Mouse (Mus musculus) liver, postnatal 0 days (tissue): Measurements from ENCODE around the gene AC124502.3. TPM values are rescaled to one million over a fixed set of nuclear protein-coding genes. Genes with fewer than 3 reads are reported as not detected.
A peak's percentile ranks its signal among the peaks of the same experiment; 100 is the strongest.

ENCODE experiments used
- ATAC-seq: fragments of 200-750 bp; cut with Nextera tagmentation; 2 replicates; pipeline ENCODE4 v1.8.0; 2017; ENCODE audit warnings: mild to moderate bottlenecking, moderate library complexity
- DNase-seq: peaks from one replicate; pipeline ENCODE4 v3.0.0-alpha.2; 2016
- H3K27ac ChIP-seq: fragments of 300-500 bp; sonication (generic); 2 replicates; pipeline ENCODE4 v1.5.1; 2014; ENCODE audit warnings: antibody characterized with exemption, moderate library complexity, mild to moderate bottlenecking, low read depth
- H3K27me3 ChIP-seq: fragments of 300-500 bp; sonication (generic); 2 replicates; pipeline ENCODE4 v1.6.1; 2014; ENCODE audit warnings: low read length, control low read depth, mixed read lengths; ENCODE audit not compliant: insufficient read depth
- H3K36me3 ChIP-seq: fragments of 300-500 bp; sonication (generic); replicated peaks from 2 replicates; pipeline ENCODE4 v1.6.1; 2014; ENCODE audit warnings: mild to moderate bottlenecking, control low read depth, low read length, moderate library complexity, mixed read lengths; ENCODE audit not compliant: insufficient read depth
- H3K4me1 ChIP-seq: fragments of 300-500 bp; sonication (generic); 2 replicates; pipeline ENCODE4 v1.6.1; 2014; ENCODE audit warnings: antibody characterized with exemption, mild to moderate bottlenecking, control low read depth; ENCODE audit not compliant: insufficient read depth
- H3K4me2 ChIP-seq: fragments of 300-500 bp; sonication (generic); 2 replicates; pipeline ENCODE4 v1.6.1; 2014; ENCODE audit warnings: low read depth, mild to moderate bottlenecking, low read length, moderate library complexity, mixed read lengths
- H3K4me3 ChIP-seq: fragments of 300-500 bp; sonication (generic); 2 replicates; pipeline ENCODE4 v1.5.1; 2014; ENCODE audit warnings: low read depth, low read length
- H3K9ac ChIP-seq: fragments of 300-500 bp; sonication (generic); replicated peaks from 2 replicates; pipeline ENCODE4 v1.6.1; 2014; ENCODE audit warnings: mild to moderate bottlenecking, moderate library complexity
- H3K9me3 ChIP-seq: fragments of 300-500 bp; sonication (generic); 2 replicates; pipeline ENCODE4 v1.6.1; 2016; ENCODE audit warnings: mild to moderate bottlenecking, control low read depth, low read length, mixed read lengths
- CTCF ChIP-seq: sonication (generic); IDR thresholded peaks from 2 replicates; pipeline ENCODE4 v1.5.1; 2016; ENCODE audit warnings: antibody characterized with exemption, low read depth
- EP300 ChIP-seq: IDR thresholded peaks from 2 replicates; pipeline ENCODE4 v1.6.1; 2016; ENCODE audit warnings: antibody characterized with exemption, low read depth, mild to moderate bottlenecking
- WGBS: fragments of 180-500 bp; shearing (Covaris S2); extraction: QIAGEN DNeasy Blood & Tissue Kit; methylation state at CpG from one replicate; pipeline ENCODE4 v1.1.7; 2014; ENCODE audit not compliant: insufficient replicate concordance; 5-methylcytosine and 5-hydroxymethylcytosine counted together
- polyA plus RNA-seq: library from polyadenylated mRNA; unstranded; fragments of >200 nt; fragmentation: Nextera tagmentation; extraction: Ambion mirVana; gene quantifications from 2 replicates; pipeline ENCODE4 v1.2.1, GENCODE M21; 2015

AC124502.3 gene
- polyA plus RNA-seq, 1 experiment from 2014 or later, result 0.31 TPM

GRCm38 (mm10) chr19:5093481-5094242 is 55.0 kb downstream of the AC124502.3 start:
- H3K4me2 ChIP-seq, result no peak overlapping the region
- TF ChIP-seq CTCF, result no peak
- TF ChIP-seq EP300, result no peak

GRCm38 (mm10) chr19:5094243-5094632 is 55.5 kb downstream of the AC124502.3 start:
- WGBS, result under 1% methylated on average over 21 of the region's 21 CpGs
- no peak overlapping the region for H3K4me3 ChIP-seq
- H3K27ac ChIP-seq, result no peak overlapping the region
- DNase-seq (peak; percentile 94), ATAC-seq (peak; percentile 67)
- peaks cover 22% of the 10 kb centered on the region for H3K27me3 ChIP-seq
- peaks cover 13% of the 10 kb centered on the region for H3K4me1 ChIP-seq
- no peak overlapping the region for H3K9ac ChIP-seq
- TF ChIP-seq EP300, result no peak
- TF ChIP-seq CTCF, result peak; percentile 93
- H3K9me3 ChIP-seq, result no peaks in the 10 kb centered on the region
- peaks cover 10% of the 10 kb centered on the region for H3K36me3 ChIP-seq
- H3K4me2 ChIP-seq, result no peak overlapping the region

More at GRCm38 (mm10) chr19:5093481-5094242, 55.0 kb downstream of the AC124502.3 start:
- H3K4me3 ChIP-seq, result no peak overlapping the region
- peaks cover 22% of the 10 kb centered on the region for H3K27me3 ChIP-seq
- ATAC-seq, result no peak
- 72% methylated on average over 12 of the region's 12 CpGs for WGBS
- H3K4me1 ChIP-seq, result peaks cover 16% of the 10 kb centered on the region
- H3K9me3 ChIP-seq, result no peaks in the 10 kb centered on the region
- H3K27ac ChIP-seq, result no peak overlapping the region
- peaks cover 8% of the 10 kb centered on the region for H3K36me3 ChIP-seq
- DNase-seq, result peak; percentile 12
- no peak overlapping the region for H3K9ac ChIP-seq

GRCm38 (mm10) chr19:5094746-5095417 is 56.2 kb downstream of the AC124502.3 start:
- Histone ChIP-seq H3K27ac (no peak overlapping the region), H3K36me3 (peaks cover 17% of the 10 kb centered on the region), H3K9me3 (no peaks in the 10 kb centered on the region), H3K4me2 (no peak overlapping the region), H3K9ac (no peak overlapping the region), H3K4me1 (peaks cover 11% of the 10 kb centered on the region), H3K4me3 (no peak overlapping the region), H3K27me3 (peaks cover 22% of the 10 kb centered on the region)
- TF ChIP-seq EP300, result no peak
- TF ChIP-seq CTCF, result no peak
- ATAC-seq (no peak), DNase-seq (no peak)
- WGBS, result 40% methylated on average over 11 of the region's 11 CpGs

GRCm38 (mm10) chr19:5095887-5096474 is 57.3 kb downstream of the AC124502.3 start:
- Histone ChIP-seq H3K27me3 (peaks cover 22% of the 10 kb centered on the region), H3K4me1 (peaks cover 11% of the 10 kb centered on the region), H3K27ac (no peak overlapping the region), H3K9ac (no peak overlapping the region), H3K9me3 (no peaks in the 10 kb centered on the region), H3K36me3 (peaks cover 28% of the 10 kb centered on the region), H3K4me3 (no peak overlapping the region), H3K4me2 (no peak overlapping the region)
- TF ChIP-seq EP300 (no peak), CTCF (no peak)
- ATAC-seq (no peak), DNase-seq (peak; percentile 17)
- 18% methylated on average over 9 of the region's 9 CpGs for WGBS

GRCm38 (mm10) chr19:5097521-5098362 is 59.1 kb downstream of the AC124502.3 start:
- H3K4me1 ChIP-seq, result peaks cover 11% of the 10 kb centered on the region
- H3K27ac ChIP-seq, result no peak overlapping the region
- no peaks in the 10 kb centered on the region for H3K9me3 ChIP-seq
- peaks cover 22% of the 10 kb centered on the region for H3K27me3 ChIP-seq
- peaks cover 32% of the 10 kb centered on the region for H3K36me3 ChIP-seq
- H3K4me2 ChIP-seq, result peak overlapping the region; percentile 75
- no peak for ATAC-seq
- H3K9ac ChIP-seq, result no peak overlapping the region; the same call in 1 of the 2 replicates
- H3K4me3 ChIP-seq, result peak overlapping the region; percentile 35
- no peak for TF ChIP-seq CTCF
- peak; percentile 12 for DNase-seq
- WGBS, result 14% methylated on average over 25 of the region's 31 CpGs
